Mouse (Mus musculus) heart, embryonic 13.5 days (tissue): ENCODE data around the gene Cct8l1. TPM values are rescaled to one million over a fixed set of nuclear protein-coding genes. Genes with fewer than 3 reads are reported as not detected.

Experiments used
- ATAC-seq: fragments of 200-750 bp; cut with Nextera tagmentation; 2 replicates; pipeline ENCODE4 v1.8.0; 2017; ENCODE audit warnings: moderate TSS enrichment; ENCODE audit not compliant: insufficient number of reproducible peaks, low FRiP score, low TSS enrichment; ENCODE audit errors: extremely low read depth
- H3K27ac ChIP-seq: fragments of 300-500 bp; sonication (generic); replicated peaks from 2 replicates; pipeline ENCODE4 v1.5.1; 2015; ENCODE audit warnings: moderate library complexity, mild to moderate bottlenecking, inconsistent platforms
- H3K27me3 ChIP-seq: fragments of 300-500 bp; sonication (generic); replicated peaks from 2 replicates; pipeline ENCODE4 v1.6.1; 2015; ENCODE audit warnings: mild to moderate bottlenecking, inconsistent platforms
- H3K36me3 ChIP-seq: fragments of 300-500 bp; sonication (generic); 2 replicates; pipeline ENCODE4 v1.6.1; 2015; ENCODE audit warnings: mild to moderate bottlenecking, inconsistent platforms
- H3K4me1 ChIP-seq: fragments of 300-500 bp; sonication (generic); 2 replicates; pipeline ENCODE4 v1.6.1; 2015; ENCODE audit warnings: inconsistent platforms
- H3K4me2 ChIP-seq: fragments of 300-500 bp; sonication (generic); 2 replicates; pipeline ENCODE4 v1.6.1; 2015; ENCODE audit warnings: inconsistent platforms, mild to moderate bottlenecking, moderate library complexity
- H3K4me3 ChIP-seq: fragments of 300-500 bp; sonication (generic); 2 replicates; pipeline ENCODE4 v1.5.1; 2015; ENCODE audit warnings: moderate library complexity, mild to moderate bottlenecking, inconsistent platforms
- H3K9ac ChIP-seq: fragments of 300-500 bp; sonication (generic); 2 replicates; pipeline ENCODE4 v1.6.1; 2015; ENCODE audit warnings: inconsistent platforms, mild to moderate bottlenecking, moderate library complexity
- H3K9me3 ChIP-seq: fragments of 300-500 bp; sonication (generic); 2 replicates; pipeline ENCODE4 v1.6.1; 2016; ENCODE audit warnings: inconsistent platforms
- WGBS: fragments of 180-500 bp; shearing (Covaris S2); methylation state at CpG from one replicate; pipeline ENCODE4 v1.1.7; 2015; ENCODE audit warnings: mixed read lengths; 5-methylcytosine and 5-hydroxymethylcytosine counted together
- polyA plus RNA-seq: library from polyadenylated mRNA; unstranded; fragments of >200 nt; fragmentation: Nextera tagmentation; extraction: Ambion mirVana; gene quantifications from 2 replicates; pipeline ENCODE4 v1.2.1, GENCODE M21; 2015

The Cct8l1 gene
- polyA plus RNA-seq, 1 experiment from 2014 or later = not detected

- Histone ChIP-seq H3K27me3 (no peaks in the 10 kb centered on the region), H3K9ac (no peak overlapping the region), H3K4me1 (no peaks in the 10 kb centered on the region), H3K36me3 (no peaks in the 10 kb centered on the region), H3K9me3 (no peaks in the 10 kb centered on the region), H3K4me3 (no peak overlapping the region), H3K27ac (no peak overlapping the region), H3K4me2 (no peak overlapping the region)
- WGBS = 62% methylated on average over 1 of the region's 1 CpGs
- ATAC-seq = no peak
Observed at GRCm38 (mm10) chr5:25554210-25554609, 38.3 kb downstream of the Cct8l1 start.

GRCm38 (mm10) chr5:25554689-25555088, 38.8 kb downstream of the Cct8l1 start:
- H3K27me3 ChIP-seq = no peaks in the 10 kb centered on the region
- no peaks in the 10 kb centered on the region for H3K4me1 ChIP-seq
- WGBS = 48% methylated on average over 1 of the region's 1 CpGs
- no peak overlapping the region for H3K4me3 ChIP-seq
- no peak overlapping the region for H3K4me2 ChIP-seq
- no peaks in the 10 kb centered on the region for H3K36me3 ChIP-seq
- no peak for ATAC-seq
- H3K27ac ChIP-seq = no peak overlapping the region
- H3K9me3 ChIP-seq = no peaks in the 10 kb centered on the region
- no peak overlapping the region for H3K9ac ChIP-seq

- Histone ChIP-seq H3K9ac (no peak overlapping the region), H3K4me2 (no peak overlapping the region), H3K4me1 (no peaks in the 10 kb centered on the region), H3K27ac (no peak overlapping the region), H3K4me3 (no peak overlapping the region), H3K9me3 (no peaks in the 10 kb centered on the region), H3K27me3 (no peaks in the 10 kb centered on the region), H3K36me3 (no peaks in the 10 kb centered on the region)
- WGBS = 69% methylated on average over 5 of the region's 5 CpGs
- ATAC-seq = no peak
Observed at GRCm38 (mm10) chr5:25555684-25556083, 39.8 kb downstream of the Cct8l1 start.

- Histone ChIP-seq H3K27ac (no peak overlapping the region), H3K4me3 (no peak overlapping the region), H3K9ac (no peak overlapping the region), H3K4me1 (no peaks in the 10 kb centered on the region), H3K27me3 (no peaks in the 10 kb centered on the region), H3K9me3 (no peaks in the 10 kb centered on the region), H3K36me3 (no peaks in the 10 kb centered on the region), H3K4me2 (no peak overlapping the region)
- WGBS = 61% methylated on average over 5 of the region's 5 CpGs
- ATAC-seq = no peak
Observed at GRCm38 (mm10) chr5:25556363-25556762, 40.5 kb downstream of the Cct8l1 start.

Other genes starting within 250 kb of the Cct8l1 start
- 7.2 and 7.3 TPM in 2 replicates for gene Kmt2c, start 17.3 kb upstream of the Cct8l1 start, polyA plus RNA-seq
- gene Xrcc2, start 189.8 kb downstream of the Cct8l1 start, polyA plus RNA-seq = 8.2 and 8.4 TPM in 2 replicates
- gene Actr3b, start 243.9 kb downstream of the Cct8l1 start, polyA plus RNA-seq = 34.4 and 40.0 TPM in 2 replicates